Mouse (Mus musculus): Measurements from ENCODE around the gene Hspg2. TPM values are rescaled to one million over a fixed set of nuclear protein-coding genes. Genes with fewer than 3 reads are reported as not detected.
"Not testable (repeated sequence)": the region's sequence is repeated elsewhere in the genome, so short reads cannot be mapped to it uniquely, and the experiment has no call there.

The Hspg2 gene
- total RNA-seq, 4 experiments from 2014 or later: 42.0 to 54.1 (median 50.0) TPM

- no peak for DNase-seq (ENCODE audit: low spot score in 2 of 2)
Observed at GRCm38 (mm10) chr4:137556673-137557210, 88.2 kb downstream of the Hspg2 start.

- no peak for DNase-seq (ENCODE audit: low spot score in 2 of 2)
Observed at GRCm38 (mm10) chr4:137569873-137570272, 101.3 kb downstream of the Hspg2 start.

GRCm38 (mm10) chr4:137574469-137574868 lies 105.9 kb downstream of the Hspg2 start, which contains the start of gene Ldlrad2:
Ldlrad2 (minus strand) TSS chr4:137574569.
- no peak for DNase-seq (ENCODE audit: low spot score in 2 of 2)

- DNase-seq (ENCODE audit: low spot score in 2 of 2): no peak
Observed at GRCm38 (mm10) chr4:137577486-137577885, 108.9 kb downstream of the Hspg2 start.

GRCm38 (mm10) chr4:137578181-137578845 lies 109.7 kb downstream of the Hspg2 start:
- peak in 1 of 2 experiments; percentile 34 for DNase-seq (ENCODE audit: low spot score in 2 of 2)

- DNase-seq (ENCODE audit: low spot score in 2 of 2): no peak
Observed at GRCm38 (mm10) chr4:137579789-137580188, 111.2 kb downstream of the Hspg2 start.

- no peak for DNase-seq (ENCODE audit: low spot score in 2 of 2)
Observed at GRCm38 (mm10) chr4:137580299-137580698, 111.7 kb downstream of the Hspg2 start.

GRCm38 (mm10) chr4:137581815-137582214 lies 113.2 kb downstream of the Hspg2 start:
- DNase-seq (ENCODE audit: low spot score in 2 of 2): no peak

- DNase-seq (ENCODE audit: low spot score in 2 of 2): not testable (repeated sequence)
Observed at GRCm38 (mm10) chr4:137589095-137589494, 120.5 kb downstream of the Hspg2 start.

GRCm38 (mm10) chr4:137589586-137589985 lies 121.0 kb downstream of the Hspg2 start:
- no peak for DNase-seq (ENCODE audit: low spot score in 2 of 2)

GRCm38 (mm10) chr4:137590961-137591360 lies 122.4 kb downstream of the Hspg2 start:
- peak; percentile 53 to 73 for DNase-seq (ENCODE audit: low spot score in 2 of 2)

- DNase-seq (ENCODE audit: low spot score in 2 of 2): peak; percentile 96 to 97
Observed at GRCm38 (mm10) chr4:137593601-137594495, 125.3 kb downstream of the Hspg2 start, which contains the start of gene Usp48. Usp48 (plus strand) TSS chr4:137593755.

- DNase-seq (ENCODE audit: low spot score in 2 of 2): no peak
Observed at GRCm38 (mm10) chr4:137594496-137595270, 126.1 kb downstream of the Hspg2 start.

- DNase-seq (ENCODE audit: low spot score in 2 of 2): no peak
Observed at GRCm38 (mm10) chr4:137597098-137597630, 128.6 kb downstream of the Hspg2 start.

GRCm38 (mm10) chr4:137598577-137598976 lies 130.0 kb downstream of the Hspg2 start:
- DNase-seq (ENCODE audit: low spot score in 2 of 2): no peak

GRCm38 (mm10) chr4:137603449-137604171 lies 135.0 kb downstream of the Hspg2 start:
- DNase-seq (ENCODE audit: low spot score in 2 of 2): no peak

- DNase-seq (ENCODE audit: low spot score in 2 of 2): no peak
Observed at GRCm38 (mm10) chr4:137607023-137607422, 138.5 kb downstream of the Hspg2 start.

- no peak for DNase-seq (ENCODE audit: low spot score in 2 of 2)
Observed at GRCm38 (mm10) chr4:137609281-137609680, 140.7 kb downstream of the Hspg2 start.

GRCm38 (mm10) chr4:137609702-137610101 lies 141.1 kb downstream of the Hspg2 start:
- DNase-seq (ENCODE audit: low spot score in 2 of 2): no peak

GRCm38 (mm10) chr4:137610256-137610655 lies 141.7 kb downstream of the Hspg2 start:
- DNase-seq (ENCODE audit: low spot score in 2 of 2): no peak
